Mouse (Mus musculus): ENCODE results near the gene Insl6.

DNA sequence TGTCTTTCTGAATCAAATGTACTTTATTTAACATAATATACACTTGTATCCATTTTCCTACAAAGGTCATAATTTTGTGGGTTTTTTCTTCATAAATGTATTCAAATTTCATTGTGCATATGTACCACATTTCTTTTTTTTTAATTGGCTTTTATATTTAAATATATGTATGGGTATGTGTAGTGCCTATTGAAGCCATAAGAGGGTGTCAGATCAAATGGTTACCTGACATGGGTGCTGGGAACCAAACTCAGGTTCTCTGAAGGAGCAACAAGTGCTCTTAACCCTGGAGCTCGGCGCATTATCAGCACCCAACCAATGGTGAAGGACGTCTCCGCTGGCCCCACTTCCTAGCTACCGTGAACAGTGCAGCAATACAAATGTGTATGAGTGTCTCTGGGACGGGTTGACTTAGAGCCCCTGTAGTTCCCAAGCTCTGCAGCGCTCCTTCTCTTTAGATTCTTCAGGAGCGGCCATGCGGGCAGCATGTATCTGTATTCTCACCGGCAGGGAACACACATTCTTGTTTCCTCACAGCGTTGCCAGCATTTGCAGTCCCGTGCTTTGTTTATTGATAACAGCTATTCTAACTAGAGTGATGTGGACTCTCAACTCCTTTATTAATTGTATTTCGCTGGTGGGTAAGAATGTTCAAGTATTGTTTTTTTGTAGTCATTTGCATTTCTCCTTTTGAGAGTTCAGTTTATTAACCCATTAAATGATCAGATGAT lies 1.8 kb upstream of the Insl6 start:
- TF ChIP-seq HCFC1 (IDR thresholded peaks at IDR 0.05; ENCODE audit: borderline replicate concordance, insufficient read depth, low read length) = no peak
- no peak for TF ChIP-seq ZNF384 (IDR thresholded peaks at IDR 0.05; ENCODE audit: low read depth, low read length)
- TF ChIP-seq ZC3H11A (IDR thresholded peaks at IDR 0.05; ENCODE audit: borderline replicate concordance, low read depth, low read length) = no peak
